Mouse (Mus musculus): ENCODE results near the gene Rtn2.

Gene Rtn2

GRCm38 (mm10) chr7:19319458-19319857 is 37.0 kb downstream of the Rtn2 start:
- DNase-seq (ENCODE audit: low read depth) = no peak

- peak; percentile 90 for DNase-seq (ENCODE audit: low read depth)
Observed at GRCm38 (mm10) chr7:19319906-19320305, 37.5 kb downstream of the Rtn2 start.

DNA sequence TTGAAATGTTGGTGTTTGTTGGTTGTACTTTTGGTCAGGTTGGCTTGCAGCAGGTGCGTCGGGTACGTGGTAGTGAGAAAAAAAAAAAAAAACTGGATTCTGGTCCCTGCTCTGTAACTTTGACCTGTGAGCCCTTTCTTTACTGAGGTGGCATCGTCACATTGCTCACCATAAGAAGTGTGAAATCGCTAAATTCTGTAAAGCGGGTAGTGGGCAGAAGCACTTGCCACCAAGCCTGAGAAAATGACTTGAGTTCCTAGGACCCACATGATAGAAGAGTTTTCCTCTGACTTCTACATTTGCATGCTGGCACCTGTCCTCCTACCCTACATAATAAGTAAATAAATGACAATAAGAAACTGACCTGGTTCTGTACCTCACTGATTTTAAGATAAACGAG is 38.2 kb downstream of the Rtn2 start:
- no peak for DNase-seq (ENCODE audit: low read depth)

DNA sequence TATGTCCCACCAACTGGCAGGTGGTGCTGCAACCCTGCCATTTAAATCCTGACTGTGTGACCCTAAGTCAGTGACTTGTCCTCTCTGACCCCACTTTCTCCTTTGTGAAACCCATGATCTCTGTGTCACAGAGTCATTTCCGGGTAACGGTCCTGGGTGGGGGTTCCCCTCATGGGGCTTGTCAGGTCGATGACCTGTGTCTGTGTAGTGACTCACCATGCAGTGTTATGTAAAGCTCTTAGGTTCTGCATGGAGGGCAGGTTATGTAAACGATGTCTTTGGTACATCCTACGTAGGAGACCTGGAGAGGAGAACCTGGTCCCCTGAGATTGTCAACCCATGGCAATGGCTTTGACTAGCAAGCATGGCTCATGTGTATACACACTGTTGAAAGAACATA is 39.0 kb downstream of the Rtn2 start:
- no peak for DNase-seq (ENCODE audit: low read depth)

- DNase-seq (ENCODE audit: low read depth) = no peak
Observed at GRCm38 (mm10) chr7:19322489-19322888, 40.1 kb downstream of the Rtn2 start.

GRCm38 (mm10) chr7:19324221-19324620 is 41.8 kb downstream of the Rtn2 start:
- no peak for DNase-seq (ENCODE audit: low read depth)

DNA sequence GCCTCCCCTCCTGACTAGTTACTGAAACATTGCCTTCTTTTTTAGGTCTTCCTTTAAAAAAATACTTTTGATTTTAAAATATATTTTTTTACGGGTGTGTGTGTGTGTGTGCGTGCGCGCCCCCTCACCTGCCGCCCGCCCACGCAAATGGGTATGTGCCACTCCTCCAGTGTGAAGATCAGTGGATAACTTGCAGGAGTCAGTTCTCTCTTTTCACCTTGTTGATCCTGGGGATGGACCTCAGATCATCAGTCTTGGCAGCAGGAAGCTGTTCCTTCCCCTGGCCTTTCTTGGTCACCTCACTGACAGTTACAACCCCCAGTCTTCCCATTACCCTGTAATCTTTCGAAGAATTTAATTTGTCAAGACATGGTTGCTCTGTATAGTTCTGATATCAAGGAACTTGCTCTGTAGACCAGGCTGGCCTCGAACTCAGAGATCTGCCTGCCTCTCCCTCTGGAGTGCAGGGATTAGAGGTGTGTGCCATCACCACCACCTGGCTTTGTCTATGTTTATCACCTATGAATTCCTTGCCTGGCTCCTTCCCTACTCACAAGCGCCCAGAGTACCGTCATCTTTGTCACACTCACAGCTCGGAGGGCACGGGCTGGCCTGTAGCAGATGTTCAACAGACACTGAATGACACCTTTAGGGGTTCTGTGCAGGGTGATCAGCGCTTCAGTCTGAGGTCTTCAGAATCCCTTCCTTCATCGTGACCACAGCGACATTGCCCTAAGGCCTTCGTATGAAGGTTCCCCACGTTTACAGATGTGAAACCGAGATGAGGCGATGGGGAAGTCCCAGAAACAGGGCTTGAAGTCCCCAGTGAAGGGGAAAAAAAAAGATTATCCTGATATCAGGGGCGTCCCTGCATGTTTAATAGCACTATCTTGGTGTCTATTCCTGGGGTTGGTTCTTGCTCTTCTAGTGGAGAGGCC is 43.1 kb downstream of the Rtn2 start:
- no peak for DNase-seq (ENCODE audit: low read depth)

GRCm38 (mm10) chr7:19326359-19326758 is 43.9 kb downstream of the Rtn2 start:
- no peak for DNase-seq (ENCODE audit: low read depth)

DNA sequence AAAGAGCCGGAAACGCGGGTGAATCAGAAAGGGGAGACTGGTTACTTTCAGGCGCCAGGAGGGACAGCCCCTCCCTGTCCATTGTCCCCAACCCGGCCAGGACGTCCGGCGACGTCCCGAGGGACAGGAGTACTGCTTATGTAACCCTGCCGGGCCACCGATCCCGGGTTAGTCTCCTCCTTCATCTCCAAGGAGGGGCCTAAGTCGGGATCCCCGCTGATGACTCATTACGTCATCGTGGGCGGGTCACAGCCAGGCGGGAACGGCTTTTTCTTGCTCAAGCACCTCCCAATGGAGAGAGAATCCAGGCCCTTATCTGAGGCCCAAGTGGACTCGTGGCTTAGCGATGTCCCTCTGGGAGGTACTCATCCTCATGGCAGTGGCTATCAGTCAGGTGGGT is 44.7 kb downstream of the Rtn2 start:
- no peak for DNase-seq (ENCODE audit: low read depth)

- no peak for DNase-seq (ENCODE audit: low read depth)
Observed at GRCm38 (mm10) chr7:19327782-19328181, 45.4 kb downstream of the Rtn2 start.

- DNase-seq (ENCODE audit: low read depth) = no peak
Observed at GRCm38 (mm10) chr7:19328425-19328824, 46.0 kb downstream of the Rtn2 start.

GRCm38 (mm10) chr7:19331910-19332309 is 49.5 kb downstream of the Rtn2 start:
- no peak for DNase-seq (ENCODE audit: low read depth)

- DNase-seq (ENCODE audit: low read depth) = no peak
Observed at GRCm38 (mm10) chr7:19332709-19333352, 50.4 kb downstream of the Rtn2 start.

- DNase-seq (ENCODE audit: low read depth) = no peak
Observed at GRCm38 (mm10) chr7:19335583-19335982, 53.2 kb downstream of the Rtn2 start.

DNA sequence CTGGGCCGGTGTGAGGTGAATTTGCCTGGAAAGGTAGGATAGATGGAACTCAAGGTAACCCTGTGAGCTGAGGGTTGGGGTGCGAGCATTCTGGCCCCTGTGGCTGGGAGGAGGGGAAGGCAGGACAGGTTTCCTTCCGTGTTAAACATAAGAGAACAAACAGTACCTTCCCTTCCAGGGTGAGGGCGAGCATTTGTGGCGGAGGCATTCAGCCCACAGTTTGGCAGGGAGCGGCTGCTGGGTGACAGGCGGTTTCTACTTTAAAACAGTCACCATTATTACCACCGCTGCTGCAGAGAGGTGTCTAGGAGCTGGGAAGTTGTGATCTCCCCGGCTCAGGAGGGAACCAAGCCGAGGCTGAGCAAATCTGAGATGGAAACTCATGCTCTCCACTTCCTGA is 54.7 kb downstream of the Rtn2 start:
- DNase-seq (ENCODE audit: low read depth) = no peak

GRCm38 (mm10) chr7:19338060-19338459 is 55.6 kb downstream of the Rtn2 start:
- DNase-seq (ENCODE audit: low read depth) = no peak

GRCm38 (mm10) chr7:19338596-19338995 is 56.2 kb downstream of the Rtn2 start:
- peak; percentile 63 for DNase-seq (ENCODE audit: low read depth)

- DNase-seq (ENCODE audit: low read depth) = no peak
Observed at GRCm38 (mm10) chr7:19341250-19341649, 58.8 kb downstream of the Rtn2 start.

DNA sequence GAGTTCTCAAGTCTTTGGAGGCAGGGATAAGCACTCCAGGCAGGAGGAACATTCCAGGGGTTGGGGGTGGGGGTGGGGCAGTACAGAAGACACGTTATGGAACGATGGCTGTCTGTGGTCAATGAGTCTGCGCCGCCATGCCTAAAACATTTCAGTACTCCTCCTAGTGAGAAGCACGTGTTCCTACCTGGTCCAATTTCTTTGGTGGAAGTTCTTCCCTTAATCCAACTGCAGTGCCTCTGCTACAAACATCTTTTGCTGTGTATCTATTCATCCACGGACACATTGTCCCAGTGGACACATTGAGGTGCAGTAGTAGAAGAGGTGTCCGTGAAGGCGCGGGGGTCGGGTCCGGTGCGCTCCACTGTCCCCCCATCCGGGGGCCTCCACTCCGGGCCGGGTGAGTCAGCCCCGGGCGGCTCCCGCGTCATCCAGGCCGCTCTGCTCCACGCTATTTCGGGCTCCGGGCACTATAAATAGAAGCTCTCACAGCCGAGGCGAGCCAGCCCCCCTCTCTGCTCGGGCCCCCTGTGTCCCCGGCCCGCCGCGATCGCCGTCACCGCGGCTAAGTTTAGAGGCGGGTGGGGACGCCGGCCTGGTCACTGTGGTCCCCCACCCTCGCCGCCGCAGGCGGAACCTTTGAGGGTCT is 59.5 kb downstream of the Rtn2 start:
- no peak for DNase-seq (ENCODE audit: low read depth)

DNA sequence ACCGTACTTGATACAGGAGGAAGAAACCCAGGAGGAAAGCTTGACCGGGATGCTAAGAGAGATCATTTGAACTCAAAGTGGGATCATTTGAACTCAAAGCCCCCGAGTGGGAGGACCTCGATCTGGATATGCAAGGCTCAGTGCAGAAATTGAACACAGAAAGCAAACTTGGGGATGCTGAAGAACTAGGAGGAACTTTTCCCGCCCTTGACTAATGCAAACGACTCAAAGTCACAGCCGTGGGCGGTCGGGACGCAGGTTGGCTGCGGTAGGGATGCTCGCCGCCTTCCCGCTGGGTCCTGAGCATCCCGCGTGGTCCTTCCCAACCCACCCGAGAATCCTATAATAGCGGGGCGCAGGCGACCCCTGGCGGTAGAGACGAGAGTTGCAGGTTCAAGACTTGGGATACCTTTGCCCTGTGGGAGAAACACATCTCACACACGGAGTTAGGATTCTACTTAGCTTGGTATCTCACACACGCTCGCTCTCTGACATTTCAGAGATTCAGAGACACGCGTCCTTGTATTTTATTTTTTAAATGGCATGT is 60.1 kb downstream of the Rtn2 start:
- no peak for DNase-seq (ENCODE audit: low read depth)

GRCm38 (mm10) chr7:19343210-19343808 is 60.9 kb downstream of the Rtn2 start:
- DNase-seq (ENCODE audit: low read depth) = no peak

DNA sequence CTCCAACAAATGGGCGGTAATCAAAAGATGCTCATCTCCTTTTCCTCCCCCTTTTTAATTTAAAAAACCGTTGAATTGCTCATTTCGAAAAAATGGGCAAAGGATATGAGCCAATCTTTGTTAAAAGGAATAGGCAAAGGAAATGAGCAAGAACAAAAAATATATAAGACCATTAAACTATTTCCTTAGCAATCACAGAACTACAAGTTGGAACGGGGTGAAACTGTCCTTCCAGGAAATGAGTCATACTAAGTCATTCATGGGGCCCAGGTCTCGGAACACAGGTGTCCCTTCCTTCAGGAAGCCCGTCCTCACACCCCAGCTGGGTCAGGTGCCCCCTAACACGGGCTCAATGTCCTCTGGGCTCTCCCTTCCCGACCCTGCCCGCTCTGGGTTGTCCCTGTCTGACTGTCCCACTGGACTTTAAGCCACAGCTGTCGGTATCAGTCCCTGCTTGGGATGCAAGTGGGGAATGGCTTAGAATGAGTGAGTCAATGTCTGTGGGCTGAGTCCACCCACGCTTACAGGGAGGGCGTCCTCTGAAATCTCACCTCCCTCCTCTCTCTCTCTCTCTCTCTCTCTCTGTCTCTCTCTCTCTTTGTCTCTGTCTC is 61.9 kb downstream of the Rtn2 start, which contains the start of gene Ercc1:
TSS of gene Ercc1 (plus strand) at position 542 of the 611 bp plus-strand sequence.
- no peak for DNase-seq (ENCODE audit: low read depth)

Measured in fibroblast of lung, adult 2 months (primary cell).